Mouse (Mus musculus) thymus, adult 2 months (tissue): ENCODE results near the gene Rce1.

Source experiments
- CTCF ChIP-seq: fragments of 200-500 bp; IDR thresholded peaks from 2 replicates; pipeline ENCODE4 v1.5.1; 2012; ENCODE audit warnings: mild to moderate bottlenecking, control low read depth, low read length, moderate library complexity, borderline replicate concordance; ENCODE audit not compliant: control insufficient read depth, poor library complexity, insufficient read depth; ENCODE audit errors: extremely low read depth
- POLR2A ChIP-seq: fragments of 200-500 bp; IDR thresholded peaks from 2 replicates; pipeline ENCODE4 v1.6.1; 2012; ENCODE audit warnings: mild to moderate bottlenecking, low read length, control low read depth, moderate library complexity; ENCODE audit not compliant: control insufficient read depth, poor library complexity, insufficient read depth; ENCODE audit errors: extremely low read depth

- 0 out of 2 replicates have a peak, but pooled peaks have one; percentile 35 for TF ChIP-seq POLR2A
- no peak for TF ChIP-seq CTCF
Observed at GRCm38 (mm10) chr19:4615151-4616093, 10.0 kb downstream of the Rce1 start, which contains the start of gene Lrfn4.
